In genomic region chr15:37070188-37070587, GRCm38 (mm10) we compare ENCODE assay signal across 16 mouse cellular contexts.
"Had no signal": no experiment of that assay in that cellular context is flagged by ENCODE, and none has a peak within 500 bp of the region (broad histone marks: within the 10 kb centered on the region; RNA-seq: fewer than 3 reads in every experiment).

No protein-coding gene starts in this region.

- H3K9ac ChIP-seq: kidney, embryonic 15.5 days; liver, embryonic 13.5 days; lung, embryonic 14.5 days; midbrain, embryonic 12.5 days; midbrain, embryonic 15.5 days; neural tube, embryonic 13.5 days had no signal

- H3K27ac ChIP-seq: kidney, embryonic 15.5 days; left cerebral cortex, adult 2 months; liver, embryonic 13.5 days; macrophage; midbrain, embryonic 12.5 days; midbrain, embryonic 15.5 days; neural tube, embryonic 13.5 days had no signal

- H3K36me3 ChIP-seq: kidney, embryonic 15.5 days; liver, embryonic 13.5 days; midbrain, embryonic 12.5 days; midbrain, embryonic 15.5 days; neural tube, embryonic 13.5 days had no signal

- H3K4me3 ChIP-seq: kidney, embryonic 15.5 days; left cerebral cortex, adult 2 months; liver, embryonic 13.5 days; midbrain, embryonic 12.5 days; midbrain, embryonic 15.5 days; myocyte; neural tube, embryonic 13.5 days had no signal

- H3K4me2 ChIP-seq: kidney, embryonic 15.5 days; liver, embryonic 13.5 days; lung, embryonic 14.5 days; midbrain, embryonic 12.5 days; midbrain, embryonic 15.5 days; neural tube, embryonic 13.5 days had no signal

- H3K4me1 ChIP-seq: kidney, embryonic 15.5 days; liver, embryonic 13.5 days; midbrain, embryonic 12.5 days; midbrain, embryonic 15.5 days; neural tube, embryonic 13.5 days had no signal

- H3K9me3 ChIP-seq: kidney, embryonic 15.5 days; liver, embryonic 13.5 days; midbrain, embryonic 12.5 days; midbrain, embryonic 15.5 days; neural tube, embryonic 13.5 days had no signal

- H3K27me3 ChIP-seq: kidney, embryonic 15.5 days; liver, embryonic 13.5 days; midbrain, embryonic 12.5 days; midbrain, embryonic 15.5 days; neural tube, embryonic 13.5 days had no signal

- ATAC-seq: lung, postnatal 0 days; midbrain, embryonic 15.5 days had no signal

- DNase-seq: kidney, adult 8-10 months; kidney, postnatal 10 days; kidney, postnatal 36 days; layer of hippocampus, postnatal 36 days; liver, embryonic 13.5 days; lung, embryonic 14.5 days; retina, postnatal 1 day; thymus, postnatal 25 days had no signal
